Mouse (Mus musculus): ENCODE results near the gene Amz2. TPM values are rescaled to one million over a fixed set of nuclear protein-coding genes. Genes with fewer than 3 reads are reported as not detected.
A peak's percentile ranks its signal among the peaks of the same experiment; 100 is the strongest.

Amz2 gene
- polyA plus RNA-seq, 1 experiment, result 40.9 TPM

DNA sequence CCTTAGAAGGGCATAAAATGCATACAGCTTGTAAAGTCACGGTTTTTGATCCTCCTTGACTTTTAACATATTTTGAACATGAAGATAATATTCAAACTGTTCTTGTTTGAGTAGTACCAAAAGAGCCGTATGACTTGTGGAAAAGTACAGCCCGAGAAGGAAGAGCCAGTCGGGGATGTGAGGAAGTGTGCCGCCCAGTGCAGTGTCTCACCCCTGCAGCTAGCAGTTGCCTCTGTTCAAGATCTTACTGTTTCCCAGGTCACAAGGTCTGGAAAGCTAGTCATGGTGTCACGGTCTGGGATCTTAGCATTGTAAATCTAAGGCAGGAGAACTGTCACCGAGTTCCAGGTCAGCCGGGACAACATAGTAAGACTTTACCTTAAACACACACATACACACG lies 31.0 kb upstream of the Amz2 start:
- Histone ChIP-seq H3K4me1 (ENCODE audit: control insufficient read depth, insufficient read depth, low read length) (peaks cover 26% of the 10 kb centered on the region), H3K4me3 (replicated peaks; ENCODE audit: extremely low read depth, low read depth, low read length) (no peak overlapping the region)
- 59% methylated on average over 9 of the region's 9 CpGs for WGBS
- TF ChIP-seq CTCF (IDR thresholded peaks at IDR 0.05; ENCODE audit: insufficient read depth, low read length), result no peak
- no peak for TF ChIP-seq POLR2A (IDR thresholded peaks at IDR 0.05; ENCODE audit: borderline replicate concordance, extremely low read depth, low read depth, low read length)
- DNase-seq, result no peak

DNA sequence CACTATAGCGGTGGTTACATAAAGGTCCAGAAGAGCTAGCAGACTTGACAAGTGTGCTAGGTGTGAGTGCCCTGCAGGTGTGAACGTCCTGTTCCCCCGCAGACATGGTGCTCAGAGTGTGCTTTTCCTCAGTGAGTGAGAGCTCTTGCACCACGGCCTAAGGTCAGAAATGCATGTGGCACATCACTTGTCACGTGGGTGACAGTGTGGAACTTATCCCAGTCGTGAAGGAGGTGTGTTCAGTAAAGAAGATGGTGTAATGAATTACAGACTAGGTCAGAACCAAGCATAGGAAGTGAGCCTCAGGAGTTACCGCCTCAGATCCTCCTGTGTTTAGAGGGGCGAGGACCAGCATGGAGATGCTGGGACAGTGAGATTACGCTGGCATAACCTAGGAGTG lies 30.5 kb upstream of the Amz2 start:
- no peak for TF ChIP-seq CTCF (IDR thresholded peaks at IDR 0.05; ENCODE audit: insufficient read depth, low read length)
- TF ChIP-seq POLR2A (IDR thresholded peaks at IDR 0.05; ENCODE audit: borderline replicate concordance, extremely low read depth, low read depth, low read length), result no peak
- Histone ChIP-seq H3K4me1 (ENCODE audit: control insufficient read depth, insufficient read depth, low read length) (peaks cover 26% of the 10 kb centered on the region), H3K4me3 (replicated peaks; ENCODE audit: extremely low read depth, low read depth, low read length) (no peak overlapping the region)
- DNase-seq, result no peak
- WGBS, result 73% methylated on average over 9 of the region's 9 CpGs

DNA sequence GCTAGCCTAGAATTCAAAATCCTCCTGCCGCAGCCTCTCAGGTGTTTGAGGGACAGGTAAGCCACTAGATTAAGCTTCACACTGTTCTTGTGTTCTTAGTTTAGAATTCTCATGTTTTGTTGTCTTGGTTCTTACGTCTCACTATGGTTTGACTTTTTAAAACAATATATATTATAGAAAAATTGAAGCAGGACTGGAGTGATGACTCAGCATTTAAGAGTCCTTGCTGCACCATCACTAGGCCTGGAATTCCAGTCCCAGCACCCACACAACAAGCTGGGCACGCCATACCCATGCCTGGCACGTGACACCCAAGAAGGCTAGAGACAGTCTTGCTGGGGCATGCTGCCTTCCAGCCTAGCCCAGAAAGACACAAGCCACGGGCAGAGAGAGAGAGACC lies 19.3 kb upstream of the Amz2 start:
- WGBS, result 88% methylated on average over 5 of the region's 5 CpGs
- DNase-seq, result no peak
- Histone ChIP-seq H3K4me1 (ENCODE audit: control insufficient read depth, insufficient read depth, low read length) (no peaks in the 10 kb centered on the region), H3K4me3 (replicated peaks; ENCODE audit: extremely low read depth, low read depth, low read length) (no peak overlapping the region)
- TF ChIP-seq CTCF (IDR thresholded peaks at IDR 0.05; ENCODE audit: insufficient read depth, low read length), result no peak
- TF ChIP-seq POLR2A (IDR thresholded peaks at IDR 0.05; ENCODE audit: borderline replicate concordance, extremely low read depth, low read depth, low read length), result no peak

DNA sequence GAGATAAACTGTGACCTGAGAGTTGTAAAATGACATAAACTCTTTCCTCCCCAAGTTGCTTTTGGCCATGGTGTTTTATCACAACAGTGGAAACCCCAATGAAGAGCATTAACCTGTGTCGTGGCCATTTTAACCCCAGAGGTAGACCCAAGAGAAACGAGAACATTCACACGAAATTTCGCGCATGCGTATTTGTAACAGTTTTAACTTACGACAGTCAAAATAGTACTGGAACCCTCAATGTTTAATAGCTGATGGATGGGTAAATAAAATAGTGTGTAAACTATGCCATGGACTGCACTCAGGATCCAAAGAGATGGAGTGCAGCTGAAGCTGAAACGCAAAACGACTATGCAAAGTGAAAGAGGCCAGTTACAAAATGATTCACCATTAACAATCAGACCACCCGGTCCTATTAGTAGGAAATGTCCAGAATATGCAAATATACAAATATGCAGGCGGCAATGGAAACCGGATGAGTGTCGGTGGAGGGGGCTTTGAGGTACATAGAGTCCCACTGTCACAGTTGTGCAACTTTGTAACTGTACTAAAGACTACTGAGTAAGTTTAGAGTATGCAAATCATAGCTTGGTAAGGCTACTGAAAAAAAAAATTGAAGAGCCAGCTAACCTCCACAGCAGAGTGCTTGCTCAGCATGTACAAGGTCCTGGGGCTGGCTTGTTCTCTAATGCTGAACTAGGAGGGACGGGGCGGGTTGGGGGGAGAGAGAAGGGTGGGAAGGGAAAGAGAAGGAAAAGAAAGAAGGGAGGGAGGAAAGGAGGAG lies 15.4 kb upstream of the Amz2 start:
- H3K4me1 ChIP-seq (ENCODE audit: control insufficient read depth, insufficient read depth, low read length), result no peaks in the 10 kb centered on the region
- TF ChIP-seq CTCF (IDR thresholded peaks at IDR 0.05; ENCODE audit: insufficient read depth, low read length), result no peak
- no peak for TF ChIP-seq POLR2A (IDR thresholded peaks at IDR 0.05; ENCODE audit: borderline replicate concordance, extremely low read depth, low read depth, low read length)
- WGBS, result 86% methylated on average over 15 of the region's 15 CpGs
- no peak overlapping the region for H3K4me3 ChIP-seq (replicated peaks; ENCODE audit: extremely low read depth, low read depth, low read length)
- no peak for DNase-seq

DNA sequence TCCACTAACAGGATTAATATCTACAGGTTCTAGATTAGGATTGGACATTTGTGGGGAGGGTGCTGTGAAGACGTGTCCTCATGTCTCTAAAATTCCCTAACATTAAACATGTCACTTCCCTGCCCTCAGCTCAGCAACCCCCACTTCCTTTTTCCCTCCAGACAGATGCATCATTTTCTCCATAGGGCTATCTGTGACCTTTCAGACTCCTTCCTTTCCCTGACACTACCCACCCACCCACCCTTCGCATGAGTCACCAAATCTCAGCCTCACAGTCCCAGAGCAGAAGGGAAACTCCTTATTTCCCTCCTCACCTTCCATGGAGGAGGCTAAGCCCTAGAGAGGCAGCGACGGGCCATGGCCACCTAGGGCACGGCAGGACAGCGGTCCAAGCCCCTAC lies 12.1 kb upstream of the Amz2 start, which contains the start of gene 9930022D16Rik:
Gene 9930022D16Rik, plus strand, starts transcription at position 301 of the 400 bp plus-strand sequence.
- DNase-seq, result no peak
- Histone ChIP-seq H3K4me3 (replicated peaks; ENCODE audit: extremely low read depth, low read depth, low read length) (no peak within 1 kb of the TSS), H3K4me1 (ENCODE audit: control insufficient read depth, insufficient read depth, low read length) (no peaks in the 10 kb centered on the region)
- WGBS, result 71% methylated on average over 6 of the region's 6 CpGs
- TF ChIP-seq CTCF (IDR thresholded peaks at IDR 0.05; ENCODE audit: insufficient read depth, low read length), result no peak

DNA sequence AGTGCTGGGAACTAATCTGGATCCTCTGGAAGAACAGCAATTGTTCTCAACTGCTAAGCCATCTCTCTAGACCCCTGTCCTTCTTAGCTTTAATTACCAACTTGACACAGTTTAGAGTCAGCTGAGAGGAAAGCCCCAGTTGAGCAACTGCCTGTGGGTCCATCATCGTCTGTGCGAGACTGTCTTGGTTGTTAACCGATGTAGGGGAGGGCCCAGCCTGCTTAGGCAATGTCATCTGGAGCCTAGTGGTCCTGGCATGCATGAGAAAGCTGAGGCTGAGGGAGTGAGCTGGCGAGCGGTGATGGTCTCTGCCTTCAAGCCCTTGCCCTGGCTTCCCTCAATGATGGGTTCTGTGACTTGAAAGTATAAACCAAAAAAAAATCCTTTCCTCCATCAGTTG lies 10.9 kb upstream of the Amz2 start:
- WGBS, result 86% methylated on average over 5 of the region's 5 CpGs
- no peak overlapping the region for H3K4me3 ChIP-seq (replicated peaks; ENCODE audit: extremely low read depth, low read depth, low read length)
- TF ChIP-seq POLR2A (IDR thresholded peaks at IDR 0.05; ENCODE audit: borderline replicate concordance, extremely low read depth, low read depth, low read length), result no peak
- TF ChIP-seq CTCF (IDR thresholded peaks at IDR 0.05; ENCODE audit: insufficient read depth, low read length), result no peak
- peaks cover 4% of the 10 kb centered on the region; the same call in 1 of the 2 replicates for H3K4me1 ChIP-seq (ENCODE audit: control insufficient read depth, insufficient read depth, low read length)
- DNase-seq, result no peak

DNA sequence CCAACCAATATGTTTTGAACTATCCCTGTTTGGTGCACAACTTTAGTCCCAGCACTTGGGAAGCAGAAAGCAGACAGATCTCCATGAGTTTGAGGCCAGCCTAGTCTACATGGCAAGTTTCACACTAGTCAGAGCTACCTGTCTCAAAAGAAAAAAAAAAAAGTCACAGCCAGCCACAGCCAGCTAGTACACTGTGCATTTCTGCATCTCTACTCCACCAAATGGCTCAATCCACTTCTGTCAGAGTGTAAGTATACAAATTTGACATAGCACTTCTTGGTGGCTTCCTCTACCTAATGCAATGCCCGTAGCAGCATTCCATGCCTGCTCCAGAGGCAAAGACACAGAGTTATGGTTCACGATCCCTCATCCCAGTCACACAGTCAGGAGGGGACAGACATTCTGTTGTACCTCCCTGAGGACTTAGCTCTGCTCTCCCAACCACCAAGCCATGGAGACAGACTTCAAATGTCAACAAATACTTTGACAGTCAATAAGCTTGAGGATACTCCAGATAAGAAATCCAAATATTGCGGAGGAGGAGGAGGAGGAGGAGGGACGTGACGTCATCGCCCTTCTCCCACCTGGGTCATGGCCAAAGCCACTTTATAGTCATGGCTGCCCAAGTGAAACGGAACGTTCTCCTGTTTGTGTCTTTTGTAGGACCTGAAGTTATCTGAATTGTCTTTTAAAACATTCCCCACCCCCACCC lies 8.9 kb upstream of the Amz2 start:
- peak; percentile 74 for DNase-seq
- peaks cover 10% of the 10 kb centered on the region; the same call in 1 of the 2 replicates for H3K4me1 ChIP-seq (ENCODE audit: control insufficient read depth, insufficient read depth, low read length)
- no peak overlapping the region for H3K4me3 ChIP-seq (replicated peaks; ENCODE audit: extremely low read depth, low read depth, low read length)
- WGBS, result 45% methylated on average over 8 of the region's 8 CpGs
- TF ChIP-seq CTCF (IDR thresholded peaks at IDR 0.05; ENCODE audit: insufficient read depth, low read length), result no peak
- no peak for TF ChIP-seq POLR2A (IDR thresholded peaks at IDR 0.05; ENCODE audit: borderline replicate concordance, extremely low read depth, low read depth, low read length)

DNA sequence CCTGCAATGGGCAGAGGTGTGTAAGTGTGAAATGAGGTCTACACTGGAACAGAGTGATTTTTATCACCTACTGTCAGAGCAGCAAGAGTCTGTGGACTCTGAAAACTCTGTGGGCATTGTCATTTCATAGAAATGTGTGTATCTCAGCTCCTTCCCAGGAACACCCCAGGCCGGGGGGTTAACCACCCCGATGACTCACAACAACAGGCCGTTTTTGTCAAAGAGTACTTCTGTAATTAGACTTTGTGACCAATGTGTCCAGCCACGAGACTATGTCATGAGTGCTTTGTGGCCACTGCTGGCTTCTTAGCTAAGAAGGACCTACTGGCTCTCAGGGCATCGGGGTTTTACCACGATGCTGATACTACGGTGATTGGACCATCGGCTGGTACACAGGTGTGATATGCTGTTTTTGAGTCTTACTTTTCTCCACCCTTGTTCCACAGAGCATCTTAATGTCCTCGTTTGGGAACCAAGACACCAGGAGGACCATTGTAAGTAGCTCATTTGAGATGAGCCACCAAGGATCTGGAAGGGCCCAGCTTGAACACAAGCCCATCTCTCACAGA lies 8.2 kb upstream of the Amz2 start:
- 59% methylated on average over 9 of the region's 9 CpGs for WGBS
- H3K4me3 ChIP-seq (replicated peaks; ENCODE audit: extremely low read depth, low read depth, low read length), result no peak overlapping the region
- TF ChIP-seq POLR2A (IDR thresholded peaks at IDR 0.05; ENCODE audit: borderline replicate concordance, extremely low read depth, low read depth, low read length), result no peak
- TF ChIP-seq CTCF (IDR thresholded peaks at IDR 0.05; ENCODE audit: insufficient read depth, low read length), result no peak
- H3K4me1 ChIP-seq (ENCODE audit: control insufficient read depth, insufficient read depth, low read length), result peaks cover 10% of the 10 kb centered on the region; the same call in 1 of the 2 replicates
- peak; percentile 29 for DNase-seq

DNA sequence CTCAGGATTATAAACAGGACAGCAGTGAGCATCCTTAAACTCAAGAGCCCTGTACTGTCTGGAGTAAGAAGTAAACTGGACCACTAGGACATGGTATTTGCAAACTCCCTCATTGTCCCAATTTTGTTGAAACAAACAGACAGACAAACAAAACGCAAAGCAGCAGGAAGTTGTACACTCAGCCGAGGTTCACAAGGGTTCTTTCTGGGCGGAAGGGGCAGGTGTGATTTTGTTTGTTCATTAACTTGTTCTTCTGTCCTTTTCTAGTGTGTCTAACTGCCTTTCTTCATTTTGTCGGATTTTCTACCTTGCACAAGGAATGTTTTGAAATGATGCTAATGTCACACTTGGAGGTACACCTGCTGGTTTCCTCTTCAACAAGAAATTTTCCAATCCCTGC lies 6.3 kb upstream of the Amz2 start:
- 31% methylated on average over 4 of the region's 4 CpGs for WGBS
- TF ChIP-seq POLR2A (IDR thresholded peaks at IDR 0.05; ENCODE audit: borderline replicate concordance, extremely low read depth, low read depth, low read length) (no peak), CTCF (IDR thresholded peaks at IDR 0.05; ENCODE audit: insufficient read depth, low read length) (no peak)

More for the DNA sequence above, 6.3 kb upstream of the Amz2 start:
- Histone ChIP-seq H3K4me3 (replicated peaks; ENCODE audit: extremely low read depth, low read depth, low read length) (no peak overlapping the region), H3K4me1 (ENCODE audit: control insufficient read depth, insufficient read depth, low read length) (peaks cover 10% of the 10 kb centered on the region; the same call in 1 of the 2 replicates)
- DNase-seq, result no peak

Measured in lung, adult 2 months (tissue).